Mouse (Mus musculus): Measurements from ENCODE around the gene Plrg1.

Plrg1 gene

GRCm38 (mm10) chr3:83053126-83053525 is 2.2 kb upstream of the Plrg1 start:
- no peak for DNase-seq

- DNase-seq = peak; percentile 32
Measured at GRCm38 (mm10) chr3:83053758-83054157, 1.6 kb upstream of the Plrg1 start.

DNA sequence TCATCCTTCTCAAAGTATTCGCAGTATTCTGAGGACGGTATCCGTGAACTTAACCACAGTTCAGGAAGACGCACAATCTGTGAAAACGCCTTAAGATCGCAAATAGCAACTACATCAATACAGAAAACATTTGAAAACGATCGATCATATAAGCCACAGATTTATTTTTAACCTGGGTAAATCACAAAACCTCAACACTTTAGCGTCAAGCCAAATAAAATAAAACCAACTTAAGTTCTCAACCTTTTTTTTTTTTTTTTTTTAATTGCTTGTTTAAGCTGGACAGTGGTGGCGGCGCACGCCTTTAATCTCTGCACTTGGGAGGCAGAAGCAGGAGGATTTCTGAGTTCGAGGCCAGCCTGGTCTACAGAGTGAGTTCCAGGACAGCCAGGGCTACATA is 563 bp upstream of the Plrg1 start:
- no peak for DNase-seq

DNA sequence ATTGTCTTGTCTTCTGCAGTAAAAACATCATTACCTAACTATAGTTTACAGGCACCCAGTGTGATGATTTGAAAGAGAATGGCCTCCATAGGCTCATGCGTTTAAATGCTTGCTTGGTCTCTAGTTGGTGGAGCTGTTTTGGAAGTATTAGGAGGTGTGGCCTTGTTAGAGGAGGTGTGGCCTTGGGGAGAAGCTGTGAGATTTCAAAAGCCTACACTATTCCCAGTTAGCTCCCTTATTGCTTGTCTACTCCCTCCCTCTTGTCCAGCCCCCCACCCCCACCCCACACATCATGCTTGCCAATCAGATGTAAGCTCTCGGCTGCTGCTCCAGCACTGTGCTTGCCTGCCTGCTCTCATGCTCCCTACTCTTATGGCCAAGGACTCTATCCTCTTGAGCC is 1.7 kb downstream of the Plrg1 start:
- no peak for DNase-seq

- no peak for DNase-seq
Measured at GRCm38 (mm10) chr3:83067920-83068319, 12.6 kb downstream of the Plrg1 start.

DNA sequence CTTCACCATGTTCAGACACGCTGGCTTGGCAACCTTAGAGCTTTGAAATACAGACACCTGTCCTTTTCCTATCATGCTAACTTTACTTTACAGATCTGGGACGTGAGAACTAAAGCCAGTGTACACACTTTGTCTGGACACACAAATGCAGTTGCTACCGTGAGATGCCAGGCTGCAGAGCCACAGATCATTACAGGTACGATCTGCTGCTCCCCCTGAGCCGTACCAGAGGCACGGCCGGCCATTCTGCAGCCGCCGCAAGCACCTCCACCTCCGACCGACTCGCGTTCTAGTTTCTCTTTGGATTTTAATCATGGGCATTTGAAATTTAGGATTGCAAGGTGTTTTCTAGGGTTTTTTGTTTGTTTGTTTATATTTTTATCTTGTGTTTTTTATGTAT is 13.5 kb downstream of the Plrg1 start:
- DNase-seq = no peak

DNA sequence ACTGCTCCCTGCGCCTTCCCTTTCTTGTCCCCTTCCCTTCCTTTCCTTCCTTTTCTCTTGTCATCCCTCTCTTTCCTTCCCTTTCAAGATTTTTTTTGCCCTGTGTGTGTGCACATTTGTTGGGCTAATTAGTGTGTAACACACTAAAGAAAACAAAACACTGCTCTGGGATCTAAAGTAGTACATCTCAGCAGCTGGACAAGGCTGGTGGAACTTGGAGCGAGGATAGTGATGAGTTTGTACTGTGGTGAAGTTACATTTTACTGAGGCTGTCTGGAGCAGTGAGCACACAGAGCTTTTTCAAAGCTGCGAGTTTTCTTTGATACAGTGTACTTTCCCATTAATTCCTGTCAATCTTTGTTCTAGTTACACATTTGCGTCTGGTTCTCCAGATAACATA is 14.9 kb downstream of the Plrg1 start:
- DNase-seq = no peak

DNA sequence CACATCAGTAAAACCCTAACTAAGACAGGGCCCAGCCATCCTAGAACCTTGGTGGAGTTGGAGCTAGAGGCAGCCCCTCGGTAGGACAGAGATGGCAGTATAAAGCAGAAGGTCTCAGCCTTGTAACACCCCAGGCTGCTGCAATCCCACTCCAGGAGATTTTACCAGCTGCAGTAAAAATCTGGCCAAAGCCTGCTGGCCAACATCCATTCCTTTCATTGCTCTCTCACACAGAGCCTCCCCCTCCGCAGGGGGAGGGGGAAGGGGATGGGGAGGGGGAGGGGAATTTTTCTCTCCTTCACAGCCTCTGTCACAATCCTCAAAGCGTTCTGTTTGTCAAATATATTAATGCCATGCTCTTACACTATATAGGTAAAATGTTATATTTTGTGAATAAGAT is 21.2 kb downstream of the Plrg1 start:
- DNase-seq = no peak

DNA sequence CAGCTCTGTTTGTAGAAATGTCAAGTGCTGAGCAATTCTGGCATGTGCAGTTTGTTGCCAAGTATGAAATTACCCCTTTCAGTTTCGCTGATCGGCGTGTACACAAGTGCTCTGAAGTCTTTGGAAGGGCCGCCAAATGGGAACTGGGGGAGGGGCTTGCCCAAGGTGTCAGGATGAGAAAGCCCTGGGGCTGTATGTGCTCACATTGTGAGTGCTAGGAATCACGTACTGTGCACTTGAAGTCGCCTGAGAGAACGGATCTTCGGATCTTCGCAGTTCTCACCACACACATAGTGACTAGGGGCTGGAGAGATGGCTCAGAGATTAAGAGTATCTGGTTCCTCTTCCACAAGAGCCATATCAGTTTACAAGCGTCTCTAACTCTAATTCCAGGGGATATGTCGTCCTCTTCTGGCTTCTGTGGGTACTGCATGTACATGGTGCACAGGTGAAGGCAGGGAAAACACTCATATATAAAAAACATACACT is 25.3 kb downstream of the Plrg1 start:
- peak; percentile 46 for DNase-seq

DNA sequence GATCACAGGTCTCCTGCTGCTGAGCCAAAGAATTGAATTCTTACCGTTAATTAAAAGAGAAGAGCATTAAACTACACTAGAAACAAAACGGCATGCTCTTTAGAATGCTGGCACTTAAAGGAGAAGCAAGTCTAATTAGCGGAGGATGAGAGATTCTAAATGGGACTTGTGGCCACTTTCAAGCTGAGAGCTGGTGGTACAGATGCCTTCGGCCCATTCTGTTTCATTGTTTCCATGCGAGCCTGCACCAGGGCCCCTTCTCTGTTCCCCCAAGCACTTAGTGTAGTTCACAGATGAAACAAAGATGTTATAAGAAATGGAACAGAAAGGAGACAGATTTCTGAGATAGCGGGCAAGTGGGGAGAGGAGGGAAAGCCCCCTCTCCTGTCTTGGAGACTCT is 42.3 kb downstream of the Plrg1 start:
- DNase-seq = no peak

- DNase-seq = no peak
Measured at GRCm38 (mm10) chr3:83098546-83099034, 43.3 kb downstream of the Plrg1 start.

DNA sequence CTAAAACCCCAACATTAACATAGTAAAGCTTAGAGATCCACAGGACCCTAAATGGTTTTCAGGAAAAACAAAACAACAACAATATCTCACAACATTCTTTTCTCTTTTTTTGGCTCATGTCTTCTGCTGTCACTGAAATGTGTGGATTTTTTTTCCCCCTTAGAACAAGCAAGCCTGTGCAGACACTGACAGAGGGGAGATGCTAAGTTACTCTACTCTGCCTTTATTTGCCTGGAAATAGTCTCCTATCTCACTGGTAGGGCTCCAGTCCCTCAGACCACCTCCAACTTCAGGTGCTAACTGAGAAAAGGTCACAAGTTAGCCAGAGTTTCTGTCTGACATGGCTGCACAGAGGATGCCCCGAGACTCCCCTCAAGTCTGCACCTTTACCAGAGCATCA is 43.8 kb downstream of the Plrg1 start:
- no peak for DNase-seq

DNA sequence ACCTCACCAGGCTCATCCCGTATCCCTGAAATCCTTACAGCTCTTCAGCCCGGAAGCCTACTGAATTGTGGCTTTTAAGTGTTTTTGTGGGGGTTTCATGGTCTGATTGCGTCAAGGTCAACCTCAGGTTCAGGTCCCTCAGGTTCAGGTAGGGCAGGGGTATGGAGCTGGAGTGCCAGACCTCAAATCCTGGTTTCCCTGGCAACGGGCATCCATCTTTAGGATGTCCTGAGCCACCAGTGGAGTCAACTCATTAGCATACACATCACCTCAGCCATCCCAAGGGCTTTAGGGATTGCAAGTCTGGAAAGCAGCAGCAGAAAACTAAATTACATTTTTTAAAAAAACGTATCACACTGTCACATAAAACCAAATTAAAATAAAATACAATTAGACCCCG is 44.3 kb downstream of the Plrg1 start:
- DNase-seq = no peak

DNA sequence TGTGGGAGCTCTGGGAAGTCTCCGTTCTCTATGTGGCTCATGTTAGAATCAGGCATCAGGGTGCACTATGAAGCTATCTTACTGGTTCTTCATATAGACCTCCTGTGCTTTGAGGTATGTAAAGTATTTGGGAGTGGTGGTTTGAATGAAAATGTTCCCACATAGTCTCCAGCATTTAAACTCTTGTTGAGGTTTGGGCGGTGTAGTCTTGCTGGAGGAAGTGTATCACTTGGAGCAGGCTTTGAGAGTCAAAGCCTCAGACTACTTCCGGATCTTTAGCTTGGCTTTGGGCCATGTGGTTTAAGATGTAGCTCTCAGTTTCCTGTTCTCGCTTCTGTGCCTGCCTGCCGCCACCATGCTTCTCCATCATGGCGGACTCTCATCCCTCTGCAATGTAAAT is 47.0 kb downstream of the Plrg1 start:
- no peak for DNase-seq

DNA sequence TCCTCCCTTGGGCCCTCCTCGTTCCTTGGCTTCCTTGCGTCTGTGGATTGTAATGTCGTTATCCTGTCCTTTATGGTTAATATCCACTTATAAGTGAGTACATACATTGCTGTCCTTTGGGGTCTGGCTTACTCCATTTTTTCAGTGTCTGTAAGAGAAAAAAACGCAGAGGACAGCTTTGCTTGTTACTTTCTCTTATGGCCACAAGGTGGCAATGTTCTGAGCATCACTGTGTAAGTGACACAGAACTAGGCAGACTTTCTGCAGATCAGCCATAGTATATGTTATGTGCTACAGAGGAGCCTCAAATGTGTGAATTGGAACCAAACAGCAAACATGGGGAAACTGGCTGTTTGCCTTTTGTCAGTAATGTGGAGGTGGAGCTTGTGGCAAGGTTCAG is 54.8 kb downstream of the Plrg1 start:
- DNase-seq = no peak

GRCm38 (mm10) chr3:83111485-83112261 is 56.4 kb downstream of the Plrg1 start:
- DNase-seq = no peak

DNA sequence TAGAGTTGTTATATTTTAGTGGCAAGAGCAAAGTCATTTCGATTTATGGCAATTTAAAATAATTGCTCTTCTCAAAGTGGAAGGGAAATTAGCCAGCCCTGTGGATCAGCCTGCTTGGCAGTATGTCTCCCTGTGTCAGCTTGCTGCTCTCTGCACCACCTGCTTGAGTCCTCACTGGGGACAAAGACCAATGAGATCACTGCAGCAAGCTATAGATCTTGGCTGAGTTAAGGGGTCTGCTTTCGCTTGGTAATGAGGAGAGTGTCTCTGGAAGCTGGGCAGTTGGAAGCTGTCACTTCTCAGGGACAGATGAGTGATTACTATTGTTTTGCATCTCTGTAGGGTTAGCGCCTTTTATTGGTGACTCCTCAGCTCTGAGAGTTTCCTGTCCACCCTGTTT is 57.5 kb downstream of the Plrg1 start:
- no peak for DNase-seq

DNA sequence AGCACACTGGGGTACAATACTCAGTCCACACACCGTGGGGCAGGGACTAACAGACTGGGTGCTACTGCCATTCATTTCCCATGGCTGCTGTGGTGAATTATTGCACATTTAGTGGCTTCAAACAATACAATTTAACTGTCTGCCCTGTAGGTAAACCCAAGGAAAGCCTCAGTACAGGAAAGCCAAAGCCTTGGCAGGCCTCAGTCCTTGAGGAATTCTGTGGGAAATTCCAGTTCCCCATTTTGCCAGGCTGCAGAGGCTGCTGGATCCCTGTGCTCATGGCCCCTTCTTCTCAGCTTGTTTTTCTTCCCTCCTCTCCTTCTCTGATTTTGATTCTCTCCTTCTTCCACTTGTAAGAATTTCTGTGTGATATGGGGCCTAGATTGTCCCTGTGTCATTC is 59.6 kb downstream of the Plrg1 start:
- no peak for DNase-seq

- DNase-seq = no peak
Measured at GRCm38 (mm10) chr3:83117592-83117991, 62.3 kb downstream of the Plrg1 start.
